Mouse (Mus musculus): ENCODE data around the gene Ptpra. TPM values are rescaled to one million over a fixed set of nuclear protein-coding genes. Genes with fewer than 3 reads are reported as not detected.
"Not testable (repeated sequence)": the region's sequence is repeated elsewhere in the genome, so short reads cannot be mapped to it uniquely, and the experiment has no call there.

Ptpra gene
- total and polyA plus RNA-seq, 2 experiments from 2014 or later = 21.7 to 44.5 TPM

GRCm38 (mm10) chr2:130488600-130488999 is 38.5 kb downstream of the Ptpra start:
- Histone ChIP-seq H3K9ac (replicated peaks; ENCODE audit: low read depth, low read length) (no peak overlapping the region), H3K27ac (ENCODE audit: low read depth) (no peak overlapping the region), H3K4me2 (ENCODE audit: low read depth, low read length) (no peak overlapping the region), H3K9me3 (replicated peaks; ENCODE audit: control insufficient read depth, low read length) (peaks cover 6% of the 10 kb centered on the region; the same call in 1 of the 2 replicates), H3K4me3 (ENCODE audit: low read depth, low read length) (no peak overlapping the region), H3K36me3 (replicated peaks; ENCODE audit: control insufficient read depth, insufficient read depth, low read length) (no peaks in the 10 kb centered on the region), H3K27me3 (ENCODE audit: control insufficient read depth, insufficient read depth, low read length) (no peaks in the 10 kb centered on the region), H3K4me1 (ENCODE audit: control insufficient read depth, insufficient read depth) (peaks cover 10% of the 10 kb centered on the region; the same call in 1 of the 2 replicates)
- ATAC-seq (ENCODE audit: insufficient read depth, low read depth) (no peak), DNase-seq (ENCODE audit: low spot score) (no peak)
- TF ChIP-seq EP300 (IDR thresholded peaks at IDR 0.05; ENCODE audit: low read depth) (no peak), CTCF (IDR thresholded peaks at IDR 0.05; ENCODE audit: low read depth) (no peak)
- 84% methylated on average over 4 of the region's 4 CpGs for WGBS

- Histone ChIP-seq H3K36me3 (replicated peaks; ENCODE audit: control insufficient read depth, insufficient read depth, low read length) (no peaks in the 10 kb centered on the region), H3K4me2 (ENCODE audit: low read depth, low read length) (no peak overlapping the region), H3K27ac (ENCODE audit: low read depth) (peak overlapping the region; percentile 54; the same call in 1 of the 2 replicates), H3K27me3 (ENCODE audit: control insufficient read depth, insufficient read depth, low read length) (no peaks in the 10 kb centered on the region), H3K9me3 (replicated peaks; ENCODE audit: control insufficient read depth, low read length) (peaks cover 6% of the 10 kb centered on the region; the same call in 1 of the 2 replicates), H3K4me3 (ENCODE audit: low read depth, low read length) (no peak overlapping the region), H3K9ac (replicated peaks; ENCODE audit: low read depth, low read length) (no peak overlapping the region), H3K4me1 (ENCODE audit: control insufficient read depth, insufficient read depth) (peaks cover 15% of the 10 kb centered on the region)
- no peak for TF ChIP-seq CTCF (IDR thresholded peaks at IDR 0.05; ENCODE audit: low read depth)
- TF ChIP-seq EP300 (IDR thresholded peaks at IDR 0.05; ENCODE audit: low read depth) = no peak
- no peak for ATAC-seq (ENCODE audit: insufficient read depth, low read depth)
- WGBS = 57% methylated on average over 4 of the region's 4 CpGs
- DNase-seq (ENCODE audit: low spot score) = no peak
Observed at GRCm38 (mm10) chr2:130491162-130491561, 41.1 kb downstream of the Ptpra start.

- peak overlapping the region; percentile 54 for H3K27ac ChIP-seq (ENCODE audit: low read depth)
Observed at GRCm38 (mm10) chr2:130491587-130491986, 41.5 kb downstream of the Ptpra start.

GRCm38 (mm10) chr2:130495114-130495513 is 45.0 kb downstream of the Ptpra start:
- H3K4me3 ChIP-seq (ENCODE audit: low read depth, low read length); H3K27ac ChIP-seq (ENCODE audit: low read depth); H3K9me3 ChIP-seq (replicated peaks; ENCODE audit: control insufficient read depth, low read length); ATAC-seq (ENCODE audit: insufficient read depth, low read depth); H3K9ac ChIP-seq (replicated peaks; ENCODE audit: low read depth, low read length); H3K4me2 ChIP-seq (ENCODE audit: low read depth, low read length); DNase-seq (ENCODE audit: low spot score); H3K27me3 ChIP-seq (ENCODE audit: control insufficient read depth, insufficient read depth, low read length); H3K36me3 ChIP-seq (replicated peaks; ENCODE audit: control insufficient read depth, insufficient read depth, low read length): not testable (repeated sequence)
- H3K4me1 ChIP-seq (ENCODE audit: control insufficient read depth, insufficient read depth) = peaks cover 28% of the 10 kb centered on the region
- WGBS = 85% methylated on average over 4 of the region's 4 CpGs

More at GRCm38 (mm10) chr2:130491587-130491986, 41.5 kb downstream of the Ptpra start:
- DNase-seq (ENCODE audit: low spot score) = peak; percentile 45
- WGBS = 19% methylated on average over 7 of the region's 7 CpGs
- H3K36me3 ChIP-seq (replicated peaks; ENCODE audit: control insufficient read depth, insufficient read depth, low read length) = no peaks in the 10 kb centered on the region
- H3K4me1 ChIP-seq (ENCODE audit: control insufficient read depth, insufficient read depth) = peaks cover 18% of the 10 kb centered on the region
- peaks cover 6% of the 10 kb centered on the region; the same call in 1 of the 2 replicates for H3K9me3 ChIP-seq (replicated peaks; ENCODE audit: control insufficient read depth, low read length)
- peak; percentile 60; the same call in 1 of the 2 replicates for ATAC-seq (ENCODE audit: insufficient read depth, low read depth)
- no peak overlapping the region for H3K4me2 ChIP-seq (ENCODE audit: low read depth, low read length)
- H3K9ac ChIP-seq (replicated peaks; ENCODE audit: low read depth, low read length) = no peak overlapping the region
- H3K27me3 ChIP-seq (ENCODE audit: control insufficient read depth, insufficient read depth, low read length) = no peaks in the 10 kb centered on the region
- TF ChIP-seq EP300 (IDR thresholded peaks at IDR 0.05; ENCODE audit: low read depth) (no peak), CTCF (IDR thresholded peaks at IDR 0.05; ENCODE audit: low read depth) (peak; percentile 35)
- no peak overlapping the region for H3K4me3 ChIP-seq (ENCODE audit: low read depth, low read length)

GRCm38 (mm10) chr2:130496037-130496436 is 46.0 kb downstream of the Ptpra start:
- TF ChIP-seq CTCF (IDR thresholded peaks at IDR 0.05; ENCODE audit: low read depth) (no peak), EP300 (IDR thresholded peaks at IDR 0.05; ENCODE audit: low read depth) (no peak)
- peak overlapping the region; percentile 30 for H3K4me2 ChIP-seq (ENCODE audit: low read depth, low read length)
- 29% methylated on average over 6 of the region's 6 CpGs for WGBS

GRCm38 (mm10) chr2:130496931-130497330 is 46.9 kb downstream of the Ptpra start:
- WGBS = 22% methylated on average over 4 of the region's 4 CpGs
- H3K4me2 ChIP-seq (ENCODE audit: low read depth, low read length) = no peak overlapping the region
- ATAC-seq (ENCODE audit: insufficient read depth, low read depth) = peak; percentile 30; the same call in 1 of the 2 replicates
- H3K4me3 ChIP-seq (ENCODE audit: low read depth, low read length) = no peak overlapping the region
- H3K4me1 ChIP-seq (ENCODE audit: control insufficient read depth, insufficient read depth) = peaks cover 18% of the 10 kb centered on the region
- H3K36me3 ChIP-seq (replicated peaks; ENCODE audit: control insufficient read depth, insufficient read depth, low read length) = no peaks in the 10 kb centered on the region
- H3K27ac ChIP-seq (ENCODE audit: low read depth) = peak overlapping the region; percentile 20; the same call in 1 of the 2 replicates
- TF ChIP-seq EP300 (IDR thresholded peaks at IDR 0.05; ENCODE audit: low read depth) = no peak
- TF ChIP-seq CTCF (IDR thresholded peaks at IDR 0.05; ENCODE audit: low read depth) = no peak
- H3K9ac ChIP-seq (replicated peaks; ENCODE audit: low read depth, low read length) = no peak overlapping the region
- peaks cover 6% of the 10 kb centered on the region; the same call in 1 of the 2 replicates for H3K9me3 ChIP-seq (replicated peaks; ENCODE audit: control insufficient read depth, low read length)
- no peaks in the 10 kb centered on the region for H3K27me3 ChIP-seq (ENCODE audit: control insufficient read depth, insufficient read depth, low read length)
- peak; percentile 13 for DNase-seq (ENCODE audit: low spot score)

More at GRCm38 (mm10) chr2:130496037-130496436, 46.0 kb downstream of the Ptpra start:
- Histone ChIP-seq H3K4me1 (ENCODE audit: control insufficient read depth, insufficient read depth) (peaks cover 25% of the 10 kb centered on the region), H3K9me3 (replicated peaks; ENCODE audit: control insufficient read depth, low read length) (peaks cover 6% of the 10 kb centered on the region; the same call in 1 of the 2 replicates), H3K27me3 (ENCODE audit: control insufficient read depth, insufficient read depth, low read length) (no peaks in the 10 kb centered on the region), H3K4me3 (ENCODE audit: low read depth, low read length) (no peak overlapping the region), H3K27ac (ENCODE audit: low read depth) (0 out of 2 replicates have a peak overlapping the region, but pooled peaks have one; percentile 22), H3K36me3 (replicated peaks; ENCODE audit: control insufficient read depth, insufficient read depth, low read length) (no peaks in the 10 kb centered on the region), H3K9ac (replicated peaks; ENCODE audit: low read depth, low read length) (no peak overlapping the region)
- peak; percentile 59 for DNase-seq (ENCODE audit: low spot score)
- peak; percentile 65; the same call in 1 of the 2 replicates for ATAC-seq (ENCODE audit: insufficient read depth, low read depth)
